Mouse (Mus musculus) heart, adult 2 months (tissue): ENCODE measurements around the gene Dpysl5.

Experiments
- CTCF ChIP-seq: fragments of 200-600 bp; IDR thresholded peaks from 2 replicates; pipeline ENCODE4 v1.8.1; 2022; ENCODE audit warnings: antibody characterized with exemption, mild to moderate bottlenecking, moderate library complexity
- EP300 ChIP-seq: fragments of 200-500 bp; IDR thresholded peaks from 2 replicates; pipeline ENCODE4 v1.6.1; 2011; ENCODE audit warnings: low read depth, low read length, control low read depth; ENCODE audit not compliant: insufficient read depth

GRCm38 (mm10) chr5:30669496-30669830 lies 41.9 kb upstream of the Dpysl5 start:
- no peak for TF ChIP-seq CTCF
- no peak for TF ChIP-seq EP300
